Mouse (Mus musculus) erythroblast, embryonic 14.5 days (primary cell): ENCODE data around the gene Ppp1r12b. TPM values are rescaled to one million over a fixed set of nuclear protein-coding genes. Genes with fewer than 3 reads are reported as not detected.

ENCODE experiments used
- H3K27me3 ChIP-seq: 2 replicates; pipeline ENCODE4 v1.6.1; 2012; ENCODE audit warnings: inconsistent platforms; ENCODE audit not compliant: control insufficient read depth
- H3K36me3 ChIP-seq: 2 replicates; pipeline ENCODE4 v1.6.1; 2012; ENCODE audit warnings: mild to moderate bottlenecking, inconsistent platforms; ENCODE audit not compliant: control insufficient read depth
- H3K4me1 ChIP-seq: 2 replicates; pipeline ENCODE4 v1.6.1; 2012; ENCODE audit warnings: inconsistent platforms; ENCODE audit not compliant: control insufficient read depth
- H3K4me3 ChIP-seq: replicated peaks from 2 replicates; pipeline ENCODE3; 2012; ENCODE audit warnings: moderate library complexity, mild to moderate bottlenecking, inconsistent platforms
- H3K9me3 ChIP-seq: 2 replicates; pipeline ENCODE4 v1.6.1; 2012; ENCODE audit warnings: low read length, inconsistent platforms, mixed read lengths; ENCODE audit not compliant: control insufficient read depth
- GATA1 ChIP-seq: IDR thresholded peaks from 2 replicates; pipeline ENCODE4 v1.6.1; 2012; ENCODE audit warnings: low read length, inconsistent platforms, mixed read lengths
- TAL1 ChIP-seq: IDR thresholded peaks from 3 replicates; pipeline ENCODE4 v1.6.1; 2012; ENCODE audit warnings: low read length, inconsistent platforms, mixed read lengths
- polyA plus RNA-seq: library from polyadenylated mRNA; stranded (reverse); fragments of >175 nt; gene quantifications from 2 replicates; pipeline ENCODE4 v1.2.3, GENCODE M21; 2012

Ppp1r12b gene
- polyA plus RNA-seq, 1 experiment: 0.11 TPM

DNA sequence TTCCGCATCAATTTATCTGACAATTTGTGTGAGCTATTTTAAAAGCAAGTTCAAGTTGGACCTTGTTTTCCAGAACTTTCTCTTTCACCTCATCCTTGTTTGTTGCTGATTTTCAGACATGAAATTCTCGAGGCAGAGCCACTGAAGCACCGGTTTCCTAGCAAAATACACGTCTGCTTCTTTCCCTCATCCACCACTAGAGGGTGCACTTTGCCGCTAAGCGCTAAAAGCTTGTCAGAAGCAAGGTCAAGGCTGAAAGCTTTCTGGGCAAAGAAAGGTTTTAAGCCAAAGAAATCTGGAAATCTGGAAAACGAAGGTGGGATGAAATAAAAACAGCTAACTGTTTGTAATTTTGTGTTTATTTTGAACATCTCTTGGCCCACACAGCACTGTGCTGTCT is 33.6 kb upstream of the Ppp1r12b start:
- TF ChIP-seq GATA1 (no peak), TAL1 (no peak)
- Histone ChIP-seq H3K36me3 (no peaks in the 10 kb centered on the region), H3K4me1 (peaks cover 8% of the 10 kb centered on the region), H3K27me3 (peaks cover 40% of the 10 kb centered on the region), H3K9me3 (no peaks in the 10 kb centered on the region), H3K4me3 (no peak overlapping the region)

DNA sequence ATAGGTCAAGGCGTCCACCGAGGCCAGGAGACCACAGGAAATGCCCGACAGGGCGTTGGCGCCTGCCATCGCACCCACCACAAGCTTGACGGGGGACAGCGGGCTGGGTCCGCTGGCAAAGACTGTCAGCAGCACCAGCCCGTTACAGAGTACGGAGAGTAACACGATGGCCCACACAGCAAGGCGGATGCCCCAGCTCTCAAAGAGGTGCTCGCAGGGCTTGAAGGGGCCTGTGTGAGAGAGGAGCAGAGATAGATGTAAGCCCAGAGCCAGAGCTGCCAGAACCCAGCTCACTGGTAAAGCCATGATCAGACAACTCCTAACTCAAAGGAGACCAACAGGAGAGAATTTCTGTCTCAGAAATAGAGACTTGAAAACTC is 32.2 kb upstream of the Ppp1r12b start:
- Histone ChIP-seq H3K9me3 (no peaks in the 10 kb centered on the region), H3K27me3 (peaks cover 40% of the 10 kb centered on the region), H3K4me1 (peaks cover 8% of the 10 kb centered on the region), H3K4me3 (no peak overlapping the region), H3K36me3 (no peaks in the 10 kb centered on the region)
- TF ChIP-seq TAL1 (no peak), GATA1 (no peak)

DNA sequence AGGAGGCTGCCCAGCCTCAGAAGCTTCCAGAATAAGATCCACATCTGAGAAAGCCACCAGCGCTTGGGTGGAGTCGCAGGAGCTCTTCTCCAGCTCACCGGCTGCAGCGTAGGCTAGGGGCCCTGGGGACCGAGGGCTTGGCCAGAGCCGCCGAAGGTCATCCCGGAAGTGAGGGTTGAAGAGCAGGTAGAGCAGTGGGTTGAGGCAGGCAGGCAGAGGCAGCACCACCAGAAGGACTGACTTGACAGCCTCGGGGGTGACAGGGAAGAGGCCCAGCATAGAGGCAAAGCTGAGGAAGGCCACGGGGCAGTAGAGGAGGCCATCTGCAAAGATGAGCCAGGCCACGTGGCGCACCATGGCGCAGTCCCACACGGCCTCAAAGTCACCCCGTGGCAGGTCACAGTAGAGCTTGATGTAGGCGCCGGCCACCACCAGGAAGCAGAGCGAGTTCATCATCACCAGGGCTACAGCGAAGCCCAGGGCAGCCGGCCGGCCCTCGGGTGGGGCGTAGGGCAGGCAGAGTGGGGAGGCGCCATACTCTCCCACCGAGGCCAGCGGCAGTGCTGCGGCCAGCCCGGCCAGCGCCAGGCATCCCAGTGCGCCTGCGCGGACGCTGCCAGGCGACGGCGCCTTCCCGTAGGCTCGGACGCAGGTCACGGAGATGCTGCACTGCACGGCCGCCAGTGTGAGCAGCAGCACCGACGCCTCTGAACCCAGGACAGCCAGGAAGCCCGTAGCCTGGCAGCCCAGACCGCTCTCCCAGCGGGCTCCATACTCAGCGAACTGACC is 31.6 kb upstream of the Ppp1r12b start:
- peaks cover 8% of the 10 kb centered on the region for H3K4me1 ChIP-seq
- H3K9me3 ChIP-seq: no peaks in the 10 kb centered on the region
- TF ChIP-seq TAL1: no peak
- no peak for TF ChIP-seq GATA1
- no peak overlapping the region for H3K4me3 ChIP-seq
- H3K36me3 ChIP-seq: no peaks in the 10 kb centered on the region
- H3K27me3 ChIP-seq: peaks cover 40% of the 10 kb centered on the region

DNA sequence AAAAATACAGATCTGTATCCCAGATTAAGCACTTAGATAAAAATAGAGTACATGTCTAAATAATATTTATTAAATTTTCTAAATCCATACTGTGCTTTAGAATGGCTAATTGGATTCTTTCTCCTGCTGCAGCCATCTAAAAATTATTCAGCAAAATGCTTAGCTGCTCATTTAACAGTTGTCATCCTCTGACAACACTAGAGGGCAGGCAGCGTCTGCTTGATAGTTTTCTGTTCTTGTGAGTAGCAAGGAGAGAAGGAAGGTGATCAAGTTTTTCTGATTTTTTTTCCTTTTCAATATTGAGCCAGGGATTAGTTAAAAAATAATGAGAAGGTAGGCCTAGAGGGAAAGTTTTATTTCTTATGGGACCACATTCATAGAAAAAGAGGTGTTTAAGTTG is 17.2 kb upstream of the Ppp1r12b start:
- TF ChIP-seq GATA1: no peak
- no peak for TF ChIP-seq TAL1
- H3K36me3 ChIP-seq: peaks cover 61% of the 10 kb centered on the region

DNA sequence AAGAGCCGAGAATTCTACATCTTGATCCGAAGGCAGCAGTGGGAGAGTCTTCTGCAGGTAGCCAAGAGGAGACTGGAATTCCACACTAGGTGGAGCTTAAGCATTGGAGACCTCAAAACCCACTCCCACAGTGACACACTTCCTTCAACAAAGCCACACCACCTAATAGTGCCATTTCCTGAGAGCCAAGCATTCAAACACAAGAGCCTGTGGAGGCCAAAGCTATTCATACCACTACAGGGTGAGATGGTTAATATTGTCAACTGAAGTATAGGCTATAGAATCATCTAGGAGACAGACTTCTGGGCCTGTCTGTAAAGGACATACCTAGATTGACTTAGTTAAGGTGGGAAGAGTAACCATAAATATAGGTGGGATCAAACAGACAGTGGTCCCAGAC is 9.7 kb upstream of the Ppp1r12b start:
- H3K36me3 ChIP-seq: peaks cover 43% of the 10 kb centered on the region
- H3K4me3 ChIP-seq: no peak overlapping the region
- no peaks in the 10 kb centered on the region for H3K9me3 ChIP-seq
- H3K4me1 ChIP-seq: peaks cover 18% of the 10 kb centered on the region
- TF ChIP-seq TAL1: no peak
- no peak for TF ChIP-seq GATA1
- no peaks in the 10 kb centered on the region for H3K27me3 ChIP-seq

More for the DNA sequence above, 17.2 kb upstream of the Ppp1r12b start:
- H3K4me1 ChIP-seq: no peaks in the 10 kb centered on the region
- H3K4me3 ChIP-seq: no peak overlapping the region
- H3K27me3 ChIP-seq: no peaks in the 10 kb centered on the region
- H3K9me3 ChIP-seq: no peaks in the 10 kb centered on the region

DNA sequence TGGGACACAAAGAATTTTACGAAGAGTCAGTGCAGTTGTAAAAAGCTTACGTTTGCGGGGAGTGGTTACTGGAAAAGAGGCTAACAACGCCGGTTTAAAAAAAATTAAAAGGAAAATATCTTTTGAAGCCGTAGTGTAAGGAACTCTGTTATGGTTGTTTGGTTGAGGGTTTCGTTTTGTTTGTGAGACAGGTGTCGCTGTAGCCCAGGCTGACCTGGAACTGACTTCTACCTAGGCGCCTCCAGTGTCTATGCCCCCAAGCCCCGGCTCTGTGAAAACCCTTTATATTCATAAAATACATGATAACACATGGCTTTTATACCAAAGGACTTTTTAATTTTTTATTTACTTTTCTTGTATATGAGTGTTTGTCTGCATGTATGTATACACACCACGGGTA is 7.1 kb upstream of the Ppp1r12b start:
- Histone ChIP-seq H3K36me3 (peaks cover 21% of the 10 kb centered on the region), H3K4me1 (peaks cover 20% of the 10 kb centered on the region)
- TF ChIP-seq GATA1 (no peak), TAL1 (no peak)

DNA sequence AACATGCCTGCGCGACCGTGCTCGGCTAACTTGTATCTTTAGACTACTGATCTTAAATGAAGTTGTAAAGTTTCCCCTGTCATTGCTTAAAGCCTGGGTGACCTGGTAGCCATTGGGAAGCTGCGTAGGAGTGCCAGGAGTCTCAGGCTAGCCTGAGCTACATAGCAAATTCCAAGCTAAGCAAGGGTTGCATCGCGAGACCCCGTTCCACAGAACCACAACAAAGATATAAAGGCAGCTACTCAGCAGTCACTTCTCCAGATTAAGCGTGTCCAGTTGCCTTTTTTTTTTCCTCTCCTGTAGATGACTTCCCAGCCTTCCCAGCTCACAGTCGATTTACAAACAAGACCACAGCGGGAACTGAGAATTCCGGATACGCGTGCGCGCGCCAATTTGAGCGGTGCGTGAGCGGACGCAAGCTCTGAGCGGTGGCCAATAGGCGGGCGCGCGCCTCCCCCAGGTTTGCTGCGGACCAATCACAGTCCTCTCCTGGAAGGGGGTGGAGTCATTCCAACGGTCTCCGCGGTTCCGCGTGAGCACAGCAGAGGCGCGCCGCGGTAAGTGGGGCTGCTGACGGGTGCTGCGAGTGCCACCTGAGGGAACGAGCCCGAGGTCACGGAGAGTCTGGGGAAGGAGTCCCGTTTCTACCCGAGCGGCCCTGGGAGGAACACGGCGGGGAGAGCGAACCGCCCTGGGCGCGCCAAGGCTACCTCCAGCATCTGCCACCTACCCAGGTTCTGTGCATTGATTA is 6.5 kb upstream of the Ppp1r12b start, which contains the start of gene Ube2t:
Gene Ube2t, plus strand, starts transcription at position 513 of the 751 bp plus-strand sequence.
- no peak for TF ChIP-seq TAL1
- no peak for TF ChIP-seq GATA1
- peaks cover 15% of the 10 kb centered on the region for H3K36me3 ChIP-seq
- H3K4me1 ChIP-seq: peaks cover 21% of the 10 kb centered on the region
- H3K4me3 ChIP-seq: peak within 1 kb of the TSS; percentile 76
- H3K27me3 ChIP-seq: no peaks in the 10 kb centered on the region
- no peaks in the 10 kb centered on the region for H3K9me3 ChIP-seq

More for the DNA sequence above, 7.1 kb upstream of the Ppp1r12b start:
- Histone ChIP-seq H3K4me3 (peak overlapping the region; percentile 76), H3K9me3 (no peaks in the 10 kb centered on the region), H3K27me3 (no peaks in the 10 kb centered on the region)

DNA sequence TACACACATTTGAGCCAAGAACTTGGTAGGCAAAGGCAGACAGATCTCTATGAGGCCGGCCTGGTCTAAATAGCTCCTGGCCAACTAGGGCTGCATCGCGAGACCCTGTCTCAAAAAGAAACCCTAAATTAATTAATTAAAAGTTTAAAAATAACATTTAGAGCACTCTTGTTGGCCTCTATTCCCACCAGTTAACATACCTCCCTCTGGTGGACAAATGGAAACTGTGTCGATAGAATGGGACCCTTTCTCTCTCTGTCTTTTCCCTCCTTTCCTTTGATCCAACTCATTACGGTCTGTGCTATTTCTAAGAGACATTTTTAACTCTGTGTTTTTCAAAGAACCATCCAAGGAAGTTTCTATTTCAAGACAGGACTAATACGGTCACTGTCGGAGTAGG is 4.9 kb upstream of the Ppp1r12b start:
- Histone ChIP-seq H3K36me3 (peaks cover 6% of the 10 kb centered on the region), H3K9me3 (no peaks in the 10 kb centered on the region), H3K4me1 (peaks cover 28% of the 10 kb centered on the region), H3K27me3 (no peaks in the 10 kb centered on the region), H3K4me3 (no peak overlapping the region)
- TF ChIP-seq TAL1: no peak
- no peak for TF ChIP-seq GATA1

DNA sequence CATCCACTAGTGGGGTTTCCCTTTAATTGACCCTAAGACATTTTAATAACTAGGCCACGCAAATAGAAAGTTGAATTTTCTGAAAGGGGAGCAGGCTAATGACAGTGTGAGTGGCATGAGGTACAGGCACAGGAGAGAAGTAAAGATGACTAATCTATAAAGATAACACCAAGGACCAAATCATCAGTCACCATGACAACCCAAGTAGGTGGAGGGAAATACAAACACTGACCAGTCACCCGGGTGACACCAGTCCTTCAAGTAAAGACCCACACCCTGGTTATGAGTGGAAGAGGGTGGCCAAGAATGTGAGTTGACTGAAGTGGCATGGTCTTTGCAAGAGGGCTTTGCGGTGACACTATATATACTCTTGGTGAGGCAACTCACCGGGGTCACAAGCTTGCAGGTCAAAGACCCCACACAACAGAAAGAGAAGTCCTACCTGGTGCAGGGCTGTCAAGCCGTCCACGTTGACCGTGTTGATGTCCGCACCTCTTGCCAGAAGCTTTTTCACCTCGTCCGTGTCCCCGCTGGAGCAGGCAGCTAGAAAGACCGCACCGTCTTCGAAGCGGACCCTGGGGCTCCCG is 599 bp downstream of the Ppp1r12b start:
- H3K4me1 ChIP-seq: peaks cover 27% of the 10 kb centered on the region
- peaks cover 9% of the 10 kb centered on the region for H3K36me3 ChIP-seq
- no peaks in the 10 kb centered on the region for H3K9me3 ChIP-seq
- H3K4me3 ChIP-seq: peak overlapping the region; percentile 83
- no peak for TF ChIP-seq TAL1
- TF ChIP-seq GATA1: no peak
- H3K27me3 ChIP-seq: no peaks in the 10 kb centered on the region
